Mouse (Mus musculus): ENCODE measurements at regions not wholly inside any gene's neighbourhood (a gene's known extent, or its start where the extent isn't known, plus 50 kb on each side); places are given as distances from the start of the nearest gene placed in this dataset.

- no peak overlapping the region for H3K27ac ChIP-seq (ENCODE audit: low read depth)
- H3K27me3 ChIP-seq (replicated peaks; ENCODE audit: control insufficient read depth, insufficient read depth, low read length): no peaks in the 10 kb centered on the region
- WGBS: 94% methylated on average over 6 of the region's 6 CpGs
- H3K4me1 ChIP-seq (replicated peaks; ENCODE audit: control insufficient read depth, insufficient read depth, low read length): no peaks in the 10 kb centered on the region
- H3K4me3 ChIP-seq (ENCODE audit: low read depth, low read length): no peak overlapping the region
- no peak overlapping the region for H3K9ac ChIP-seq (ENCODE audit: low read length)
- peaks cover 9% of the 10 kb centered on the region; the same call in 1 of the 2 replicates for H3K9me3 ChIP-seq (ENCODE audit: control insufficient read depth, low read length)
- H3K36me3 ChIP-seq (ENCODE audit: control insufficient read depth, insufficient read depth, low read length): no peaks in the 10 kb centered on the region
- no peak for DNase-seq (ENCODE audit: low spot score)
- no peak overlapping the region for H3K4me2 ChIP-seq (ENCODE audit: low read length)
- no peak for ATAC-seq (replicated peaks; ENCODE audit: low FRiP score, low TSS enrichment, low read depth)
Observed at GRCm38 (mm10) chr1:39047316-39047715, 61.9 kb downstream of the Pdcl3 start.

- no peaks in the 10 kb centered on the region for H3K27me3 ChIP-seq (replicated peaks; ENCODE audit: control insufficient read depth, insufficient read depth, low read length)
- no peak overlapping the region for H3K4me2 ChIP-seq (ENCODE audit: low read length)
- no peak for DNase-seq (ENCODE audit: low spot score)
- H3K36me3 ChIP-seq (ENCODE audit: control insufficient read depth, insufficient read depth, low read length): no peaks in the 10 kb centered on the region
- 79% methylated on average over 6 of the region's 6 CpGs for WGBS
- no peaks in the 10 kb centered on the region for H3K9me3 ChIP-seq (ENCODE audit: control insufficient read depth, low read length)
- no peak overlapping the region for H3K27ac ChIP-seq (ENCODE audit: low read depth)
- H3K4me1 ChIP-seq (replicated peaks; ENCODE audit: control insufficient read depth, insufficient read depth, low read length): no peaks in the 10 kb centered on the region
- ATAC-seq (replicated peaks; ENCODE audit: low FRiP score, low TSS enrichment, low read depth): no peak
- H3K4me3 ChIP-seq (ENCODE audit: low read depth, low read length): no peak overlapping the region
- no peak overlapping the region for H3K9ac ChIP-seq (ENCODE audit: low read length)
Observed at GRCm38 (mm10) chr1:39057304-39057703, 71.9 kb downstream of the Pdcl3 start.

- Histone ChIP-seq H3K27me3 (replicated peaks; ENCODE audit: control insufficient read depth, insufficient read depth, low read length) (no peaks in the 10 kb centered on the region), H3K4me2 (ENCODE audit: low read length) (no peak overlapping the region), H3K36me3 (ENCODE audit: control insufficient read depth, insufficient read depth, low read length) (no peaks in the 10 kb centered on the region), H3K27ac (ENCODE audit: low read depth) (no peak overlapping the region), H3K9ac (ENCODE audit: low read length) (no peak overlapping the region), H3K4me1 (replicated peaks; ENCODE audit: control insufficient read depth, insufficient read depth, low read length) (no peaks in the 10 kb centered on the region), H3K9me3 (ENCODE audit: control insufficient read depth, low read length) (no peaks in the 10 kb centered on the region), H3K4me3 (ENCODE audit: low read depth, low read length) (no peak overlapping the region)
- 88% methylated on average over 6 of the region's 6 CpGs for WGBS
- no peak for DNase-seq (ENCODE audit: low spot score)
- no peak for ATAC-seq (replicated peaks; ENCODE audit: low FRiP score, low TSS enrichment, low read depth)
Observed at GRCm38 (mm10) chr1:39062509-39062908, 77.1 kb downstream of the Pdcl3 start.

GRCm38 (mm10) chr1:39063666-39064385 lies 78.4 kb downstream of the Pdcl3 start:
- no peaks in the 10 kb centered on the region for H3K27me3 ChIP-seq (replicated peaks; ENCODE audit: control insufficient read depth, insufficient read depth, low read length)
- DNase-seq (ENCODE audit: low spot score) (no peak), ATAC-seq (replicated peaks; ENCODE audit: low FRiP score, low TSS enrichment, low read depth) (no peak)
- no peaks in the 10 kb centered on the region for H3K9me3 ChIP-seq (ENCODE audit: control insufficient read depth, low read length)
- H3K4me3 ChIP-seq (ENCODE audit: low read depth, low read length): no peak overlapping the region
- no peak overlapping the region for H3K4me2 ChIP-seq (ENCODE audit: low read length)
- no peak overlapping the region for H3K9ac ChIP-seq (ENCODE audit: low read length)
- no peak overlapping the region for H3K27ac ChIP-seq (ENCODE audit: low read depth)
- H3K36me3 ChIP-seq (ENCODE audit: control insufficient read depth, insufficient read depth, low read length): no peaks in the 10 kb centered on the region
- WGBS: 68% methylated on average over 13 of the region's 13 CpGs
- no peaks in the 10 kb centered on the region for H3K4me1 ChIP-seq (replicated peaks; ENCODE audit: control insufficient read depth, insufficient read depth, low read length)

GRCm38 (mm10) chr1:39064781-39065180 lies 79.4 kb downstream of the Pdcl3 start:
- Histone ChIP-seq H3K27ac (ENCODE audit: low read depth) (no peak overlapping the region), H3K4me2 (ENCODE audit: low read length) (no peak overlapping the region), H3K9me3 (ENCODE audit: control insufficient read depth, low read length) (no peaks in the 10 kb centered on the region), H3K4me3 (ENCODE audit: low read depth, low read length) (no peak overlapping the region), H3K27me3 (replicated peaks; ENCODE audit: control insufficient read depth, insufficient read depth, low read length) (no peaks in the 10 kb centered on the region), H3K4me1 (replicated peaks; ENCODE audit: control insufficient read depth, insufficient read depth, low read length) (0 out of 2 replicates have a peak, but pooled peaks cover 1% of the 10 kb centered on the region), H3K36me3 (ENCODE audit: control insufficient read depth, insufficient read depth, low read length) (no peaks in the 10 kb centered on the region), H3K9ac (ENCODE audit: low read length) (no peak overlapping the region)
- ATAC-seq (replicated peaks; ENCODE audit: low FRiP score, low TSS enrichment, low read depth) (no peak), DNase-seq (ENCODE audit: low spot score) (no peak)
- 70% methylated on average over 3 of the region's 3 CpGs for WGBS

GRCm38 (mm10) chr1:39067901-39068300 lies 82.5 kb downstream of the Pdcl3 start:
- no peak overlapping the region for H3K4me3 ChIP-seq (ENCODE audit: low read depth, low read length)
- whole genome bisulfite sequencing: 35% methylated on average over 3 of the region's 3 CpGs
- H3K27ac ChIP-seq (ENCODE audit: low read depth): no peak overlapping the region
- no peak for DNase-seq (ENCODE audit: low spot score)
- no peaks in the 10 kb centered on the region for H3K27me3 ChIP-seq (replicated peaks; ENCODE audit: control insufficient read depth, insufficient read depth, low read length)
- no peak overlapping the region for H3K9ac ChIP-seq (ENCODE audit: low read length)
- no peaks in the 10 kb centered on the region for H3K36me3 ChIP-seq (ENCODE audit: control insufficient read depth, insufficient read depth, low read length)
- H3K4me1 ChIP-seq (replicated peaks; ENCODE audit: control insufficient read depth, insufficient read depth, low read length): 0 out of 2 replicates have a peak, but pooled peaks cover 3% of the 10 kb centered on the region
- H3K4me2 ChIP-seq (ENCODE audit: low read length): no peak overlapping the region
- no peaks in the 10 kb centered on the region for H3K9me3 ChIP-seq (ENCODE audit: control insufficient read depth, low read length)
- no peak for ATAC-seq (replicated peaks; ENCODE audit: low FRiP score, low TSS enrichment, low read depth)

GRCm38 (mm10) chr1:39069086-39069655 lies 83.8 kb downstream of the Pdcl3 start:
- Histone ChIP-seq H3K36me3 (ENCODE audit: control insufficient read depth, insufficient read depth, low read length) (no peaks in the 10 kb centered on the region), H3K27ac (ENCODE audit: low read depth) (no peak overlapping the region), H3K4me1 (replicated peaks; ENCODE audit: control insufficient read depth, insufficient read depth, low read length) (0 out of 2 replicates have a peak, but pooled peaks cover 3% of the 10 kb centered on the region), H3K9me3 (ENCODE audit: control insufficient read depth, low read length) (no peaks in the 10 kb centered on the region), H3K9ac (ENCODE audit: low read length) (no peak overlapping the region), H3K4me3 (ENCODE audit: low read depth, low read length) (no peak overlapping the region), H3K4me2 (ENCODE audit: low read length) (no peak overlapping the region), H3K27me3 (replicated peaks; ENCODE audit: control insufficient read depth, insufficient read depth, low read length) (no peaks in the 10 kb centered on the region)
- DNase-seq (ENCODE audit: low spot score) (no peak), ATAC-seq (replicated peaks; ENCODE audit: low FRiP score, low TSS enrichment, low read depth) (no peak)
- WGBS: 36% methylated on average over 11 of the region's 11 CpGs

- Histone ChIP-seq H3K4me3 (ENCODE audit: low read depth, low read length) (no peak overlapping the region), H3K36me3 (ENCODE audit: control insufficient read depth, insufficient read depth, low read length) (no peaks in the 10 kb centered on the region), H3K9ac (ENCODE audit: low read length) (no peak overlapping the region), H3K27me3 (replicated peaks; ENCODE audit: control insufficient read depth, insufficient read depth, low read length) (no peaks in the 10 kb centered on the region), H3K9me3 (ENCODE audit: control insufficient read depth, low read length) (no peaks in the 10 kb centered on the region), H3K4me2 (ENCODE audit: low read length) (no peak overlapping the region), H3K4me1 (replicated peaks; ENCODE audit: control insufficient read depth, insufficient read depth, low read length) (0 out of 2 replicates have a peak, but pooled peaks cover 3% of the 10 kb centered on the region), H3K27ac (ENCODE audit: low read depth) (no peak overlapping the region)
- DNase-seq (ENCODE audit: low spot score): no peak
- WGBS: 54% methylated on average over 7 of the region's 7 CpGs
- ATAC-seq (replicated peaks; ENCODE audit: low FRiP score, low TSS enrichment, low read depth): no peak
Observed at GRCm38 (mm10) chr1:39069676-39070075, 84.3 kb downstream of the Pdcl3 start.

- Histone ChIP-seq H3K9ac (ENCODE audit: low read length) (no peak overlapping the region), H3K9me3 (ENCODE audit: control insufficient read depth, low read length) (no peaks in the 10 kb centered on the region), H3K4me3 (ENCODE audit: low read depth, low read length) (no peak overlapping the region), H3K36me3 (ENCODE audit: control insufficient read depth, insufficient read depth, low read length) (no peaks in the 10 kb centered on the region), H3K27ac (ENCODE audit: low read depth) (no peak overlapping the region), H3K4me2 (ENCODE audit: low read length) (no peak overlapping the region), H3K27me3 (replicated peaks; ENCODE audit: control insufficient read depth, insufficient read depth, low read length) (no peaks in the 10 kb centered on the region), H3K4me1 (replicated peaks; ENCODE audit: control insufficient read depth, insufficient read depth, low read length) (no peaks in the 10 kb centered on the region)
- DNase-seq (ENCODE audit: low spot score) (no peak), ATAC-seq (replicated peaks; ENCODE audit: low FRiP score, low TSS enrichment, low read depth) (no peak)
- WGBS: 80% methylated on average over 5 of the region's 5 CpGs
Observed at GRCm38 (mm10) chr1:39075966-39076365, 90.6 kb downstream of the Pdcl3 start.
